Mouse (Mus musculus) midbrain, embryonic 15.5 days (tissue): ENCODE data around the gene Ren1. TPM values are rescaled to one million over a fixed set of nuclear protein-coding genes. Genes with fewer than 3 reads are reported as not detected.
A peak's percentile ranks its signal among the peaks of the same experiment; 100 is the strongest.

Experiments used
- ATAC-seq: fragments of 200-750 bp; cut with Nextera tagmentation; replicated peaks from 2 replicates; pipeline ENCODE4 v1.8.0; 2017; ENCODE audit warnings: moderate TSS enrichment
- H3K27ac ChIP-seq: fragments of 300-500 bp; sonication (generic); 2 replicates; pipeline ENCODE4 v1.5.1; 2015; ENCODE audit warnings: mild to moderate bottlenecking, inconsistent platforms
- H3K27me3 ChIP-seq: fragments of 300-500 bp; sonication (generic); replicated peaks from 2 replicates; pipeline ENCODE4 v1.6.1; 2015; ENCODE audit warnings: inconsistent platforms
- H3K36me3 ChIP-seq: fragments of 300-500 bp; sonication (generic); replicated peaks from 2 replicates; pipeline ENCODE4 v1.6.1; 2015; ENCODE audit warnings: inconsistent platforms
- H3K4me1 ChIP-seq: fragments of 300-500 bp; sonication (generic); 2 replicates; pipeline ENCODE4 v1.6.1; 2015; ENCODE audit warnings: inconsistent platforms
- H3K4me2 ChIP-seq: fragments of 300-500 bp; sonication (generic); 2 replicates; pipeline ENCODE4 v1.6.1; 2015; ENCODE audit warnings: inconsistent platforms, mild to moderate bottlenecking, moderate library complexity
- H3K4me3 ChIP-seq: fragments of 300-500 bp; sonication (generic); 2 replicates; pipeline ENCODE4 v1.5.1; 2015; ENCODE audit warnings: mild to moderate bottlenecking, inconsistent platforms
- H3K9ac ChIP-seq: fragments of 300-500 bp; sonication (generic); 2 replicates; pipeline ENCODE4 v1.6.1; 2015; ENCODE audit warnings: mild to moderate bottlenecking, inconsistent platforms
- H3K9me3 ChIP-seq: fragments of 300-500 bp; sonication (generic); 2 replicates; pipeline ENCODE4 v1.6.1; 2016; ENCODE audit warnings: inconsistent platforms
- WGBS: fragments of 180-500 bp; shearing (Covaris S2); methylation state at CpG from one replicate; pipeline ENCODE4 v1.1.7; 2015; ENCODE audit warnings: mixed read lengths; 5-methylcytosine and 5-hydroxymethylcytosine counted together
- polyA plus RNA-seq: library from polyadenylated mRNA; unstranded; fragments of >200 nt; fragmentation: Nextera tagmentation; extraction: Ambion mirVana; gene quantifications from 2 replicates; pipeline ENCODE4 v1.2.1, GENCODE M21; 2015

Ren1 gene
- polyA plus RNA-seq, 1 experiment from 2014 or later = not detected

DNA sequence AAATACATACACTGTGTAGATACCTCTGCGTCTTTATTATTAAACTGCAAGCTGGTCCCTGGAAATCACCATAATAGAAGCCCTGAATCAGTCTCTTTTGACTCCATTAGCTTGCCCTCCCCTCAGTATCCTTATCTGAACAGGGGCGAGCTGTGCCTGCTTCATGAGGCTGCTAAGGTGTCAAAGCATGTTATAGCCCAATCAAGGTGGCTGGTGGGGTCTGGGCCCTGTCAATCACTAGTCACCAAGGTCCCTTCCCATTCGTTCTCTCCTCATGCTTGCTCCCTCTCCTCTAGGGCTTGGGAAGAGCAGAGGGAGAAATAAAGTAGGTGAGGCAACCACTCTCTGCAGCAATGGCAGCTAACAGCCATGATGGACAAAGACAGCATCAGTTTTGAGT lies 3.1 kb upstream of the Ren1 start:
- H3K9me3 ChIP-seq = no peaks in the 10 kb centered on the region
- no peaks in the 10 kb centered on the region for H3K36me3 ChIP-seq
- H3K27ac ChIP-seq = no peak overlapping the region
- H3K9ac ChIP-seq = no peak overlapping the region; the same call in 1 of the 2 replicates
- no peaks in the 10 kb centered on the region for H3K27me3 ChIP-seq
- WGBS = 76% methylated on average over 3 of the region's 3 CpGs
- H3K4me1 ChIP-seq = peaks cover 11% of the 10 kb centered on the region
- no peak for ATAC-seq
- no peak overlapping the region for H3K4me3 ChIP-seq
- no peak overlapping the region for H3K4me2 ChIP-seq

DNA sequence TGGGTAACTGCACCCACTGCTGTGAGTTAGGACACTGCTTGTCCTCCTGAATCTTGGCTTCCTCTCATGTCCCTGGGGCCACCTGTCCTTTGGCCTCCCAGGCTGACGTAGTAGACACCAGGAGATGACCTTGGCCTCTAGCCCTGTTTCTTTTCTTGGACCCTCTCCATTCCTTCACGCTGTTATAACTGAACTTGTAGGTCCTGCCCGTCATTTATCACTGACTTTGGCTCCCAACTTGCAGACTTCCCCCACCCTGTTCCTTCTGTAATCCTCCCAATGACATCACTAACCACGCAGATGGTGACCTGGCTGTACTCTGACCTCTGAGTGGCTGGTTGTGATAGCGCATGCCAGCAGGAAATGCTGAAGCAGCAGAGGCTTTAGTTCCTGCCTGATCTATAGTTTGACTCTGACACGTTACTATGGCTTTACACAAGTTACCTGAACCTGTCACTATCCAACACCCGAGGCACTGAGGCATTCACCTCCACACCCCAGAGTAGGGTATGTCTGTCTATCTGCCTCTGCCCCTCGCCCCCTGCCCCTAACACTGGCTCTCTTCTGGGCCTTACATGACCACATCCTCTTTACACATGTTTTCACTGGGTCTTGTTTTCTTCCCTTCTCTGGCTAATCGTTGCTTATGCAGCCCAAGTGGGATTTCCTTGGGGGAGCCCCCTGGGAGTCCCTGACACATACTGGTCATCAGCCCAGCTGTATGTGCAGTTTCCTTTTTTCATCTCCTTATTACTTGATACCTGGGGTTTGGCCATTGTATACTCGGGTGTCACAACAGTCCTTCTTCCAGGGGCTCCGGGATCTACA lies 2.4 kb upstream of the Ren1 start:
- ATAC-seq = no peak
- 85% methylated on average over 11 of the region's 11 CpGs for WGBS
- Histone ChIP-seq H3K4me1 (peaks cover 11% of the 10 kb centered on the region), H3K27ac (no peak overlapping the region), H3K27me3 (no peaks in the 10 kb centered on the region), H3K4me3 (no peak overlapping the region), H3K9me3 (no peaks in the 10 kb centered on the region), H3K9ac (no peak overlapping the region), H3K36me3 (no peaks in the 10 kb centered on the region), H3K4me2 (no peak overlapping the region)

- no peak overlapping the region for H3K27ac ChIP-seq
- H3K27me3 ChIP-seq = no peaks in the 10 kb centered on the region
- H3K4me3 ChIP-seq = no peak overlapping the region
- 27% methylated on average over 9 of the region's 9 CpGs for WGBS
- H3K4me1 ChIP-seq = peaks cover 14% of the 10 kb centered on the region
- no peak for ATAC-seq
- no peaks in the 10 kb centered on the region for H3K36me3 ChIP-seq
- no peak overlapping the region for H3K9ac ChIP-seq
- H3K4me2 ChIP-seq = no peak overlapping the region
- H3K9me3 ChIP-seq = no peaks in the 10 kb centered on the region
These were observed 1.5 kb downstream of the Ren1 start for GRCm38 (mm10) chr1:133351762-133352161.

DNA sequence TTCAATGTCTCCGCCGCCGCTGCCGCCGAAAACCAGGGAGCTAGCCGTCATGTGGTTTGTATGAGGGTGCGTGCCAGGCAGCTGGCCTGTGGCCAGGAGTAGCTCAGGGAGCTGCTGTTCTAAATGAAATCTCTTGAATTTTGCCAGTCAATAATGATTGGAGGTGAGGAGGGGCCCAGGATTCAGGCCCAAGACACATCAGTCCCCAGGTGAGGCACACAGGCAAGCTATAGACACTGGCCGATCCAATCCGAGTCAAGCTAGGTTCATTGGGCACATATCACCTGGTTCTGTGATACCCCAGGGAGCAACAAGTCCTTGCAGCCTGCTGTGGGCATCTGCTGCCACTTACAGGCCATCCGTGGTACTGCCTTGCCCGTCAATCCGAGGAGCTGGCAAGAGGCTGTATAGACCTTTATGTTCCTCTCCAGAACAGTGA lies 3.1 kb downstream of the Ren1 start:
- Histone ChIP-seq H3K27me3 (no peaks in the 10 kb centered on the region), H3K4me2 (no peak overlapping the region), H3K4me1 (peaks cover 14% of the 10 kb centered on the region), H3K4me3 (no peak overlapping the region), H3K36me3 (no peaks in the 10 kb centered on the region), H3K9ac (no peak overlapping the region), H3K9me3 (no peaks in the 10 kb centered on the region), H3K27ac (no peak overlapping the region)
- 37% methylated on average over 12 of the region's 12 CpGs for WGBS
- peak; percentile 48 for ATAC-seq

DNA sequence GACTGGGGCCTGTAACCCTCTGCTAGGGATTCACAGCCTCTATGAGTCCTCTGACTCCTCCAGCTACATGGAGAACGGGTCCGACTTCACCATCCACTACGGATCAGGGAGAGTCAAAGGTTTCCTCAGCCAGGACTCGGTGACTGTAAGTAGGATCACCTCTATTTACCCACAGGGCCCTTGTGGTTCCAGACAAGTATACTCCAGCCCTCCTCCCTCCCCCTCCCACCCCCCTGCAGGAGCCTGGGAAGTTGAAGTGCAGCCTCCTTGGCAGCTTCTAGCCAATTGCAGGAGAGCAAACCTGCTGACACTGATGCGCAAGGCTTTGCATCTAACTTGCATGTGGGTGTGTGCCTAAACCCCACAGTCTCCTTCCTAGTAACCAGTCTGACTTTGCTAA lies 5.2 kb downstream of the Ren1 start:
- 50% methylated on average over 5 of the region's 5 CpGs for WGBS
- no peak for ATAC-seq
- peaks cover 14% of the 10 kb centered on the region for H3K4me1 ChIP-seq
- H3K27me3 ChIP-seq = no peaks in the 10 kb centered on the region
- H3K36me3 ChIP-seq = no peaks in the 10 kb centered on the region
- no peak overlapping the region for H3K4me2 ChIP-seq
- no peak overlapping the region for H3K27ac ChIP-seq
- H3K9ac ChIP-seq = no peak overlapping the region
- no peaks in the 10 kb centered on the region for H3K9me3 ChIP-seq
- no peak overlapping the region for H3K4me3 ChIP-seq

- Histone ChIP-seq H3K9ac (no peak overlapping the region), H3K4me1 (peaks cover 14% of the 10 kb centered on the region), H3K27ac (no peak overlapping the region), H3K4me2 (no peak overlapping the region), H3K9me3 (no peaks in the 10 kb centered on the region), H3K36me3 (no peaks in the 10 kb centered on the region), H3K27me3 (no peaks in the 10 kb centered on the region), H3K4me3 (no peak overlapping the region)
- 58% methylated on average over 15 of the region's 15 CpGs for WGBS
- no peak for ATAC-seq
These were observed 5.6 kb downstream of the Ren1 start for GRCm38 (mm10) chr1:133355912-133356311.

DNA sequence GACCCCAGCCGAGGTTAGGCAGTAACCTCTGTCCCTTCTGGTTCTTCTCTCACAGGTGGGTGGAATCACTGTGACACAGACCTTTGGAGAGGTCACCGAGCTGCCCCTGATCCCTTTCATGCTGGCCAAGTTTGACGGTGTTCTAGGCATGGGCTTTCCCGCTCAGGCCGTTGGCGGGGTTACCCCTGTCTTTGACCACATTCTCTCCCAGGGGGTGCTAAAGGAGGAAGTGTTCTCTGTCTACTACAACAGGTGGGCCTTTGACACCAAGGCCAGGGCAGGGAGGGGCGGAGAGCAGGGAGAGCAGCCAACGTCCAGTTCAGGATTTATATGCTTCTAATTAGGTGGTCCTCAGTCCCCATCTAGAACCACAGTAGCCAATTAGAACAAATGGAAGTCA lies 6.0 kb downstream of the Ren1 start:
- no peak for ATAC-seq
- Histone ChIP-seq H3K9ac (no peak overlapping the region), H3K4me3 (no peak overlapping the region), H3K27me3 (no peaks in the 10 kb centered on the region), H3K4me1 (peaks cover 12% of the 10 kb centered on the region), H3K27ac (no peak overlapping the region), H3K4me2 (no peak overlapping the region), H3K9me3 (no peaks in the 10 kb centered on the region), H3K36me3 (no peaks in the 10 kb centered on the region)
- WGBS = 65% methylated on average over 8 of the region's 8 CpGs

DNA sequence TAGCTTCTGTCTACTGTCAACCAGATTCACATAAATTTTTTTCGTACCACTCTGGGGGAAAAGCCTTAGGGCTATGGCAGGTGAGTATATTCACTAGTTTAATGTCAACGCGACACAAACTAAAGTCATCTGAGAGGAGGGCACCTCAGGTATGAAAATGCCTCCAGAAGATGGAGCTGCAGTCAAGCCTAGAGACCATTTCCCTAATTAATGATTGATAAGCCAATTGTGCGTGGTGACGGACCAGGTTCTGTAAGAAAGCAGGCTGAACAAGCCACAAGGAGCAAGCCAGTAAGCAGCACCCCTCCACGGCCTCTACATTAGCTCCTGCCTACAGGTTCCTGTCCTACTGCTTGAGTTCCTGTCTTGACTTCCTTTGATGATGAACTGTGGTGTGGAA lies 10.7 kb downstream of the Ren1 start:
- ATAC-seq = no peak
- Histone ChIP-seq H3K36me3 (no peaks in the 10 kb centered on the region), H3K4me1 (peaks cover 12% of the 10 kb centered on the region), H3K9me3 (no peaks in the 10 kb centered on the region), H3K27me3 (peaks cover 18% of the 10 kb centered on the region), H3K27ac (no peak overlapping the region), H3K4me2 (no peak overlapping the region), H3K9ac (no peak overlapping the region), H3K4me3 (no peak overlapping the region)
- 95% methylated on average over 6 of the region's 6 CpGs for WGBS

DNA sequence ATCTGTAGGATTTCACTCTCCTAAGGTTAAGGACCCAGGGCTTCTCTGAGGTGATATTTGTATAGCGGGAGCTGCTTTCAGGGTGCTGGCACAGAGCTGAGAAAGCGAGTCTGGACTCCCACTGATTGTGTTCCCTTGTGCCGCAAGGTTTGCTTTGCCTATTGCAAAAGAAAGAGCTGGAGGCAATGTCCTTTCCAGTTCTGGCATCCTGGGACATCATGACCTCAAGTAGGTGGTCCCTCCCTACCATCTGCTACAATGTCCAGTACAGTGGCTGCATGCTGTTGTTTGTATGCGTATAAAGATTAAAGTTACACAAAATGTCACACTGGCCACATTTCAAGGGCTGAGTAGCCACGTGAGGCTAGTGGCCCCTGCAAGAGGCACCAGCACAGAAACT lies 11.8 kb downstream of the Ren1 start:
- WGBS = 91% methylated on average over 5 of the region's 5 CpGs
- Histone ChIP-seq H3K4me1 (peaks cover 12% of the 10 kb centered on the region), H3K4me2 (no peak overlapping the region), H3K27ac (no peak overlapping the region), H3K9ac (no peak overlapping the region), H3K4me3 (no peak overlapping the region), H3K9me3 (no peaks in the 10 kb centered on the region), H3K27me3 (peaks cover 21% of the 10 kb centered on the region), H3K36me3 (no peaks in the 10 kb centered on the region)
- no peak for ATAC-seq

GRCm38 (mm10) chr1:133363276-133364021 lies 13.1 kb downstream of the Ren1 start, which contains the start of gene Etnk2:
Gene Etnk2 (plus strand): TSS chr1:133363572.
- Histone ChIP-seq H3K4me2 (peak within 1 kb of the TSS; percentile 88), H3K4me1 (peaks cover 23% of the 10 kb centered on the region), H3K27me3 (peaks cover 21% of the 10 kb centered on the region), H3K27ac (peak within 1 kb of the TSS; percentile 55), H3K9me3 (no peaks in the 10 kb centered on the region), H3K9ac (peak within 1 kb of the TSS; percentile 66), H3K36me3 (no peaks in the 10 kb centered on the region), H3K4me3 (peak within 1 kb of the TSS; percentile 70)
- under 1% methylated on average over 52 of the region's 52 CpGs for WGBS
- ATAC-seq = peak; percentile 84

DNA sequence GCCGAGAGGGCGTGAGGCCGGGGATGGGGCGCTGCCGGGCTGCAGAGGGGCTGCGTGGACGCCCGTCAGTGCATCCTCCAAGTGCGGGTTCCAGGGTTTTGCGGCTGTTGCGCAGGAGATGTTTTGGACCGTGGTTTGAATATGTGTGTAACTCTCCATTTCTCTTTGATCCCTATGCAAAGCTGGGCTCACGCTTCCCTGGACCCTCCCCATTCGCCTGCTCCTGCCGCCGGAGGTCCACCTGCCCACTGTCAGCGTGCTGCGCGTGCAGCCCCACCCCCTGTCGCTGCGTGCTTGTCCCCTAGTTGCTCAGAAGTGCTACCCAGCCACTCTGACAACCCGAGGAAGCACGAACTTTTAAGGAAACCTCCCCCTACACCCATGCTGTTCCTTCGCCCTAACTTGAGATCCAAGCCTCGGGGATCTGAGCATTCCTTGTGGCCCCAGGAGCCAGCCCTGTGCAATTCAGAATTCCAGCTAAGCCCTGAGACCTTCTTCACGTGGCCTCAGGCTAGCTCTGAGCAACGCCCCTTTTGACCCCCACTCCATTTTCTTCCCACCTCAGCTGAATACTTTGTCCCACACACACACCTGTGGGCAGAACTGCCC lies 13.8 kb downstream of the Ren1 start:
- no peaks in the 10 kb centered on the region for H3K36me3 ChIP-seq
- H3K4me2 ChIP-seq = peak overlapping the region; percentile 88
- H3K4me3 ChIP-seq = peak overlapping the region; percentile 70
- H3K4me1 ChIP-seq = peaks cover 24% of the 10 kb centered on the region
- WGBS = 2% methylated on average over 27 of the region's 27 CpGs
- peak overlapping the region; percentile 55 for H3K27ac ChIP-seq
- H3K9ac ChIP-seq = peak overlapping the region; percentile 66
- no peaks in the 10 kb centered on the region for H3K9me3 ChIP-seq
- peaks cover 21% of the 10 kb centered on the region for H3K27me3 ChIP-seq
- peak; percentile 44 for ATAC-seq

DNA sequence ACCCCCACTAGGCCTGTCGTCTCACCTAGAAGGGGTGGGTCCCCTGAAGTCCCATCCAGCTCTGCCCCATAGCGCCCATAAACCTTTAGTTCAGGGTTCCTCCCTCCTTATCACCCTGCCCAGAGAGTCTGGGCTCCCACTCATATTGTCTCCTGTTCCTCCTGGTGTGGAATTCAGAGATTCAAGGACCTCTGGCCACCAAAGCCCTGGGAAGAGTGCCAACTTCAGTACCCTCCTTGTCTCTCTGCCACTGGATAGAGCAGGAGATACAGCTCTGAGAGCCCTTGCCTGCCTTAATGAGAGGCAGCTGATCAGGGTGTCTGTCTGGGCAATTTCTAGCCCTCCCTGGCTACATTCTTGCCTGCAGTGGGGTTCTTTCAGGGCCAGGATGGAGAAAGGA lies 14.6 kb downstream of the Ren1 start:
- H3K4me3 ChIP-seq = no peak overlapping the region
- H3K4me1 ChIP-seq = peaks cover 24% of the 10 kb centered on the region
- H3K36me3 ChIP-seq = no peaks in the 10 kb centered on the region
- WGBS = 47% methylated on average over 2 of the region's 2 CpGs
- H3K9me3 ChIP-seq = no peaks in the 10 kb centered on the region
- H3K4me2 ChIP-seq = peak overlapping the region; percentile 88
- H3K9ac ChIP-seq = no peak overlapping the region
- no peak for ATAC-seq
- H3K27ac ChIP-seq = no peak overlapping the region
- H3K27me3 ChIP-seq = peaks cover 21% of the 10 kb centered on the region
